8 mouse cellular contexts compared by ENCODE assay signal in genomic region chr7:41632409-41633220, GRCm38 (mm10). TPM values are rescaled to one million over a fixed set of nuclear protein-coding genes. Genes with fewer than 3 reads are reported as not detected.
DNase-seq lines count a peak whose midpoint lies in the region; ATAC-seq lines count a peak whose summit lies in the region.

TSS of gene Zfp788 (plus strand) at chr7:41633203.

- DNase-seq in adrenal gland, adult (ENCODE audit: inconsistent age in 2 of 2, low spot score in 1 of 2): peak; percentile 97 to 98
- DNase-seq in embryo, embryonic 10.5 days (ENCODE audit: low spot score): peak; percentile 95
- peak; percentile 92 for DNase-seq in gastrocnemius, postnatal 14 days
- DNase-seq in left cerebral cortex, postnatal 10 days (ENCODE audit: extremely low spot score in 1 of 2, low spot score in 2 of 2): peak; percentile 95 to 97
- peak; percentile 94 for DNase-seq in right cerebral cortex, postnatal 25 days
- DNase-seq in urinary bladder, postnatal 4 days (ENCODE audit: low spot score in 2 of 2): peak; percentile 86

- intact Hi-C loops in gastrocnemius, postnatal 14 days (cut with DNase I; ENCODE audit: low total_unique reads): no loop called here
- intact Hi-C loops in left cerebral cortex, postnatal 10 days (cut with DNase I): loop anchor here (5.0 kb wide), 1 partner anchor 135 kb away; the partner anchor contains the start of genes AW146154 and Gm20449

- ATAC-seq in inflammation-experienced regulatory T-cells, adult 6 months: peak; percentile 84
- peak; percentile 96 for ATAC-seq in megakaryocyte-erythroid progenitor cell, adult 5-6 weeks (replicated peaks; ENCODE audit: low FRiP score, low TSS enrichment, poor library complexity, severe bottlenecking)

RNA-seq across cellular contexts. Expression of gene Zfp788, which starts in this region (rescaled TPM):
- total RNA-seq in gastrocnemius, postnatal 14 days (2021): 1 to 10 TPM; 6.2 to 7.2 TPM
- 10 to 100 TPM in 2 of 3 experiments, 1 to 10 TPM in 1; 7.8 to 15.8 (median 14.4) TPM for polyA plus RNA-seq in inflammation-experienced regulatory T-cells, adult 6 months (2017; shearing (Covaris generic))
- 10 to 100 TPM; 32.5 to 34.0 TPM for total RNA-seq in left cerebral cortex, postnatal 10 days (2021)
- total RNA-seq in megakaryocyte-erythroid progenitor cell, adult 5-6 weeks (2014; fragmentation: Nextera tagmentation): 9.7 and 13.1 TPM in 2 replicates
- total RNA-seq in megakaryocyte-erythroid progenitor cell, adult 5-6 weeks (2017): 6.6 and 13.9 TPM in 2 replicates

Comparison
In these comparisons a context has a peak if more than half of its experiments do, and no peak if none do; other contexts are left out.
1. Peak in every context shown above with its lines: DNase-seq and ATAC-seq.